Mouse (Mus musculus): ENCODE measurements at regions not wholly inside any gene's neighbourhood (a gene's known extent, or its start where the extent isn't known, plus 50 kb on each side); places are given as distances from the start of the nearest gene placed in this dataset.

- DNase-seq, result peak; percentile 78
Measured at GRCm38 (mm10) chr5:64022633-64023323, 54.1 kb upstream of the Rell1 start.

- DNase-seq, result no peak
Measured at GRCm38 (mm10) chr5:64023324-64023650, 54.6 kb upstream of the Rell1 start.

GRCm38 (mm10) chr5:64024420-64024819 lies 55.7 kb upstream of the Rell1 start:
- DNase-seq, result no peak

- no peak for DNase-seq
Measured at GRCm38 (mm10) chr5:64027733-64028132, 59.0 kb upstream of the Rell1 start.

DNA sequence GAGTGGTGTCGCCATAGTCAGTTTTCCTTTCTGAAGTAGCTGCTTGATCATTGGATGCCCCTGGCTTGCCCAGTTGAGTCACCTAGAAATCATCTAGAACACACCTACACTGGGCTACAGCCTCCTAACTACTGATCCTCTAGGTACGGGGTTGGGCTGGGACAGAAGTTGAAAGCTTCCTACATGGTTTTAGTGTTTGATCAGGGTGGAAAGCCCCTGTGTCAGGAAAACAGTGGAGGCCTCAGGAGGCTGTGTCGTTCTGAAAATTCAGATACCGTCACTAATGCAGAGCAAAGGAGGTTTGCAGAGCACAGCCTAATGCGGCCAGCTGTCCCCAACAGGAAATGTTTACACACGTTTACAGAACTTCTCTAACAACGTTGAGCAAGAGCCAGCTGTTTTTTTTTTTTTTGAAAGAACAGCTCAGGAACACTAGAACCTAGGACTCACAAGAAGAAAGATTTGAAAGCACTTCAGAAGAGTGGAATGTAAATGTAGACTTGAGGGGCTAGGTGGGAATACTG lies 61.0 kb upstream of the Rell1 start:
- DNase-seq, result no peak

DNA sequence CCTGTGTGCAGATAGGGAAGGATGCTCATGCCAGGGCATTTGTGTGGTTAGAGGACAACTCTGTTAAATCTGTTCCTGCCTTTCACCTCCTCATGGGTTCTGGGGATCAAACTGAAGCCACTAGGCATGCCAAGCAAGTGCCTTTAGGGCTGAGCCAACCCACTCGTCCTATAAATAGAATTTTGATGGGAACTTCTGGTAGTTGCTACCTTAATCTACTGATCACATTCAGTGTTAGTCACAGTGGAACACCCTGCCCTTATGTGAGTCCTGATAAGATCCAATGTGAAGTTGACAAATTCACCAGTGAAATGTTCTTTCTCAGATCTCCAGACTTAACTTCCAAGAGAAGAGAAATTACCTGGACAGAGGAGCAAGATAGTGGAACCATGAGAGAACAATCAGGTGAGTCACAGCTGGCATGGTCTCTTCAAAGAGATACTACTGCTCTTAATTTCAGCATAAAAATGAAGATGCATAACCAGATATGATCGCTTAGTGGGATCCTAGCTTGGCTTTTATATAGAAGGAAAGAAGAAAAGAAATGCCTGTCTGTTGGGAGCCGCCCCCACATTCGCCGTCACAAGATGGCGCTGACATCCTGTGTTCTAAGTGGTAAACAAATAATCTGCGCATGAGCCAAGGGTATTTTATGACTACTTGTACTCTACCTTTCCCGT lies 61.7 kb upstream of the Rell1 start:
- peak; percentile 33 for DNase-seq

DNA sequence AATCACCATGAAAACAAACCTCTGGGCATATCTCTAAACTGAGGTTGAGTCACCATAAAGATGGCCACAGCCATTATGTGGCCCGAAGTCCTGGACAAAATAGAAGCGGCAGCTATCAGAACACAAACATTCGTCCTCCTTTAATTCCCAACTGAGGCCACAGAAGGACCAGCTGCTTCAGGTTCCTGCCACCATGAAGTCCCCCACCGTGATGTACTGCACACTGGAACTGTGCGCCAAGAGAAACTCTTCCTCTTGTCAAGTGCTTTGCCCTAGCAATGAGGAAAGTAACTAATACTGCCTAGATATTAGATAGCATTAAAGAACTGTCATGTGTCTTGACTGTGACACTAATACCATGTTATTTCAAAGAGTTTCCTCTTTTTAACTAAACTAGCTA lies 54.4 kb upstream of the Pgm2 start:
- DNase-seq, result no peak

- no peak for DNase-seq
Measured at GRCm38 (mm10) chr5:64040676-64041075, 52.1 kb upstream of the Pgm2 start.

All from cerebellum, adult 11 months (tissue).